Mouse (Mus musculus) hindbrain, postnatal 0 days (tissue): ENCODE measurements around the gene Tmem91. TPM values are rescaled to one million over a fixed set of nuclear protein-coding genes. Genes with fewer than 3 reads are reported as not detected.

Experiments
- ATAC-seq: fragments of 200-750 bp; cut with Nextera tagmentation; 2 replicates; pipeline ENCODE4 v1.8.0; 2017; ENCODE audit warnings: mild to moderate bottlenecking, moderate TSS enrichment, moderate library complexity
- DNase-seq: peaks from one replicate; pipeline ENCODE4 v3.0.0-alpha.2; 2015; ENCODE audit warnings: low spot score
- H3K27ac ChIP-seq: fragments of 300-500 bp; sonication (generic); 2 replicates; pipeline ENCODE4 v1.5.1; 2014; ENCODE audit warnings: mild to moderate bottlenecking
- H3K27me3 ChIP-seq: fragments of 300-500 bp; sonication (generic); 2 replicates; pipeline ENCODE4 v1.6.1; 2014; ENCODE audit warnings: low read length, mixed read lengths; ENCODE audit not compliant: insufficient read depth
- H3K36me3 ChIP-seq: fragments of 300-500 bp; sonication (generic); 2 replicates; pipeline ENCODE4 v1.6.1; 2014; ENCODE audit warnings: low read length, mixed read lengths; ENCODE audit not compliant: insufficient read depth
- H3K4me1 ChIP-seq: fragments of 300-500 bp; sonication (generic); 2 replicates; pipeline ENCODE4 v1.6.1; 2014; ENCODE audit warnings: antibody characterized with exemption, low read length, mixed read lengths; ENCODE audit not compliant: insufficient read depth
- H3K4me2 ChIP-seq: fragments of 300-500 bp; sonication (generic); 2 replicates; pipeline ENCODE4 v1.6.1; 2014; ENCODE audit warnings: low read depth, mild to moderate bottlenecking, low read length, moderate library complexity, mixed read lengths
- H3K4me3 ChIP-seq: fragments of 300-500 bp; sonication (generic); 2 replicates; pipeline ENCODE4 v1.5.1; 2014; ENCODE audit warnings: low read length
- H3K9ac ChIP-seq: fragments of 300-500 bp; sonication (generic); replicated peaks from 2 replicates; pipeline ENCODE4 v1.6.1; 2014; ENCODE audit warnings: mild to moderate bottlenecking, low read length, moderate library complexity, mixed read lengths
- H3K9me3 ChIP-seq: fragments of 300-500 bp; sonication (generic); 2 replicates; pipeline ENCODE4 v1.6.1; 2016; ENCODE audit warnings: low read length, mixed read lengths
- CTCF ChIP-seq: IDR thresholded peaks from 2 replicates; pipeline ENCODE4 v1.5.1; 2016; ENCODE audit warnings: antibody characterized with exemption, control low read depth, low read depth
- WGBS: fragments of 180-500 bp; shearing (Covaris S2); extraction: QIAGEN DNeasy Blood & Tissue Kit; methylation state at CpG from one replicate; pipeline ENCODE4 v1.1.7; 2014; 5-methylcytosine and 5-hydroxymethylcytosine counted together
- polyA plus RNA-seq: library from polyadenylated mRNA; unstranded; fragments of >200 nt; fragmentation: Nextera tagmentation; extraction: Ambion mirVana; gene quantifications from 2 replicates; pipeline ENCODE4 v1.2.1, GENCODE M21; 2015
- total RNA-seq: library from RNA; depleted of rRNA; stranded (reverse); fragments of >200 nt; gene quantifications from 2 replicates; pipeline ENCODE4 v1.2.3, GENCODE M21; 2014

Gene Tmem91
- total and polyA plus RNA-seq, 2 experiments from 2014 or later: 62.1 to 185 TPM

DNA sequence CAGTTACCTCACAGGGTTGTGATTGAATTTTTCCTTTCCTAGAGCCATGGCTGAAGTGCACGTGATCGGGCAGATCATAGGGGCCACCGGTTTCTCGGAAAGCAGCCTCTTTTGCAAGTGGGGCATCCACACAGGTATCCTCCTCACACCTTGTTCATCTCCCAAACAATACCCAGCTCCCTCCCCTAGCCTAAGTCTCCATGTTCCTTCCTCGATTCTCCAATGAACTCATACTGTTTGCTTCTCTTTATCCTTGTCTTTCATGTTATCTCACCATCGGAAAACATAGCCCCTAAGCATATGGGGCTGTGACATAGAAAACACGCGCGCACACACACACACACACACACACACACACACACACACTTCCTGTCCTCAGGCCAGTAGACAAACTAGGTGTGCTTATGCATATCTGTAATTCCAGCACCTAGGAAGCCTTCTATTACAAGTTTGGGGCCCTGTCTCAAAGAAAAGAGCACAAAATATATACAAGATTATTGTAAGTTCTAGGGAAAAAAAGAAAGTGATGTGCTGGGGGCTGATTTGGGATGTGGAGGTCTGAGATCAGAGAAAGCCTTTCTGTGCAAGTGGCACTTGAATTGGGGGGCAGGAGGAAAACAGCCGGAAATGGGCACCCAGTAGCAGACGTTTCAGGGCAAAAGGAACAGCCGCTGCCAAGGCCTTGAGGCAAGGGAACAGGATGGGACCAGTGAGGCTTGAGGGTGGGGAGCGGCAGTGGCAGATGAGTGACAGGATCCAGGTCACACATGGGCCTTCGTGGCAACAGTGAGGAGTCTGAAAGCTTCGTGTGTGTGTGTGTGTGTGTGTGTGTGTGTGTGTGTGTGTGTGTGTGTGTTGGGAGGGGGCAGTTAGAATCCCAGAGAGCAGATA lies 6.6 kb upstream of the Tmem91 start:
- Histone ChIP-seq H3K4me2 (peak overlapping the region; percentile 64), H3K27ac (peak overlapping the region; percentile 94), H3K4me3 (peak overlapping the region; percentile 57), H3K27me3 (peaks cover 11% of the 10 kb centered on the region), H3K36me3 (no peaks in the 10 kb centered on the region), H3K4me1 (no peaks in the 10 kb centered on the region), H3K9me3 (no peaks in the 10 kb centered on the region), H3K9ac (peak overlapping the region; percentile 68)
- ATAC-seq (no peak), DNase-seq (no peak)
- no peak for TF ChIP-seq CTCF
- 54% methylated on average over 15 of the region's 15 CpGs for WGBS

DNA sequence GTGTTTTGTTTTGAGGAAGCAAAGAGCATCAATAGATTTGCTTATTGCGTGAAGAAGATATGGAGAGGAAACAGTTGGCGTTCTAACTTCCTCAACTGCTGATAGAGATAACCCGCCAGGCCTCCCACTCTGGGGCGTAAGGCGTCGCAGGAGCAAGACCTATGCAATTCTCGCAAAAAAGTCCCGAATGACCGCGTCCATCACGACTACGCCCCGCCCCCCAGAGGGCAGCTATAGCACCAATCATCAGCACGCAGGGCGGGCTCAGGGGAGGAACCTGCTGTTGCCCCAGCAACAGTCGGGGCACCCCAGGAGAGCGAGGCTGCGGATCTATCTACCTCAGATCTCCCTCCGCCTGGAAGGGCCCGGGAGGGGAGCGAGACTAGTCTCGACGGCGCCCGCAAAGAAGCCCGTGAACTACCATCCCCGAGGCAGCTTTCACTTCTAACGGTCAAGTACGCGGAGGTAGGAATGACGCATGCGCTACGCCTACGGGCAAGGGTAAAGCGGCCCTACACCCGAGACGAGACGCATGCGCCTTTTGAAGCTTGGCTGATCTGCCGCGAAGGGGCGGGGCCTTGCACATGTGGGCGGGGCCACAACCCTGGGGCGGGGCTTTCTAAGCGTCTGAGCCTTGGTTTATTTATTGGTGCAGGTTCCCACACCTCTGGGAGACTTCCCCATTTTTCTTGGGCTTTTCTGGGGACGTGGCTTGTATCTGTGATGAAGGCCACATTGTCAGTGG lies 5.7 kb upstream of the Tmem91 start, which contains the start of gene B9d2:
Gene B9d2, plus strand, starts transcription at position 267 of the 745 bp plus-strand sequence.
- Histone ChIP-seq H3K4me2 (peak within 1 kb of the TSS; percentile 64), H3K9ac (peak within 1 kb of the TSS; percentile 68), H3K27me3 (peaks cover 2% of the 10 kb centered on the region; the same call in 1 of the 2 replicates), H3K4me3 (peak within 1 kb of the TSS; percentile 57), H3K27ac (peak within 1 kb of the TSS; percentile 94), H3K9me3 (no peaks in the 10 kb centered on the region), H3K4me1 (no peaks in the 10 kb centered on the region), H3K36me3 (no peaks in the 10 kb centered on the region)
- WGBS: under 1% methylated on average over 46 of the region's 46 CpGs
- ATAC-seq (peak; percentile 96), DNase-seq (peak; percentile 97)
- TF ChIP-seq CTCF: no peak; the same call in 1 of the 2 replicates

DNA sequence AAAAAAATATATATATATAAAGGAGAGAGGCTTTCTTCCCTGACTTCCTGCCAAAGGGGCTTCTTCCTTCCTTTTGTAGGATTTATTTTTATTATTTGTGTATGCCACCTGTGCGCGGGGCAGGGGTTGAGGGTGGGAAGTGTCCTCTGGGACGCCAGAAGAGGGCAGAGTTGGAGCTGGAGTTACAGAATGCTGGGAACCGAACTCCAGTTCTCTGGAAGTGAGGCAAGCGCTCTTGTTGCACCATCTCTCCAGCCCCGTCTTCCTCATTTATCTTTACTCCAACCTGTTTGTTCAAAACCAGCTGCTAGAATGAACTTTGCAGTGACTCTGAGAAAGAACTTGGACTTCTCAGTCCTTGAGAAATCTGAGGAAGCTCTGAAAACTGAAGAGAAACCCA lies 5.0 kb upstream of the Tmem91 start:
- WGBS: 5% methylated on average over 6 of the region's 6 CpGs
- H3K27me3 ChIP-seq: no peaks in the 10 kb centered on the region
- no peaks in the 10 kb centered on the region for H3K4me1 ChIP-seq
- no peaks in the 10 kb centered on the region for H3K36me3 ChIP-seq
- TF ChIP-seq CTCF: 0 out of 2 replicates have a peak, but pooled peaks have one; percentile 17
- peak overlapping the region; percentile 68; the same call in 1 of the 2 replicates for H3K9ac ChIP-seq
- peak overlapping the region; percentile 94; the same call in 1 of the 2 replicates for H3K27ac ChIP-seq
- H3K4me3 ChIP-seq: peak overlapping the region; percentile 57
- H3K4me2 ChIP-seq: peak overlapping the region; percentile 64
- DNase-seq (peak; percentile 9), ATAC-seq (no peak)
- H3K9me3 ChIP-seq: no peaks in the 10 kb centered on the region

DNA sequence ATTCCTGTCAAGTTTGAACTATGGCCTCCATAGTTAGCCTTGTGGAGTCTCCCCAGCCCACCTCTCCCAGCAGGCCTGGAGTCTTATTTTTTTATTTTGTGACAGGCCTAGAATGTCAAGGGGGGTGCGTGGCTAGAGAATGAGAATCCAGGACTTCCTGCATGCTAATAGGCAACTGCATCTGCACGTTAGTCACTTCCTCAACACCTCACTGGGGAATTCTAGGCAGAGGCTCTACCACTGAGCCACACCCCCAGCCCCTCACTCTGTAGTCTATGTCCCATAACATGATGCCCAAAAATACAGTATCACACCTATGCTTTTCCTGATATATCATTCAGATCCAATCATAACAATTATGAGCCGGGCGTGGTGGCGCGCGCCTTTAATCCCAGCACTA lies 2.0 kb upstream of the Tmem91 start:
- Histone ChIP-seq H3K9me3 (no peaks in the 10 kb centered on the region), H3K9ac (no peak overlapping the region), H3K4me2 (0 out of 2 replicates have a peak overlapping the region, but pooled peaks have one; percentile 10), H3K4me3 (no peak overlapping the region), H3K27me3 (no peaks in the 10 kb centered on the region), H3K36me3 (no peaks in the 10 kb centered on the region), H3K27ac (peak overlapping the region; percentile 54; the same call in 1 of the 2 replicates), H3K4me1 (no peaks in the 10 kb centered on the region)
- 82% methylated on average over 7 of the region's 7 CpGs for whole genome bisulfite sequencing
- TF ChIP-seq CTCF: no peak
- DNase-seq (no peak), ATAC-seq (no peak)

DNA sequence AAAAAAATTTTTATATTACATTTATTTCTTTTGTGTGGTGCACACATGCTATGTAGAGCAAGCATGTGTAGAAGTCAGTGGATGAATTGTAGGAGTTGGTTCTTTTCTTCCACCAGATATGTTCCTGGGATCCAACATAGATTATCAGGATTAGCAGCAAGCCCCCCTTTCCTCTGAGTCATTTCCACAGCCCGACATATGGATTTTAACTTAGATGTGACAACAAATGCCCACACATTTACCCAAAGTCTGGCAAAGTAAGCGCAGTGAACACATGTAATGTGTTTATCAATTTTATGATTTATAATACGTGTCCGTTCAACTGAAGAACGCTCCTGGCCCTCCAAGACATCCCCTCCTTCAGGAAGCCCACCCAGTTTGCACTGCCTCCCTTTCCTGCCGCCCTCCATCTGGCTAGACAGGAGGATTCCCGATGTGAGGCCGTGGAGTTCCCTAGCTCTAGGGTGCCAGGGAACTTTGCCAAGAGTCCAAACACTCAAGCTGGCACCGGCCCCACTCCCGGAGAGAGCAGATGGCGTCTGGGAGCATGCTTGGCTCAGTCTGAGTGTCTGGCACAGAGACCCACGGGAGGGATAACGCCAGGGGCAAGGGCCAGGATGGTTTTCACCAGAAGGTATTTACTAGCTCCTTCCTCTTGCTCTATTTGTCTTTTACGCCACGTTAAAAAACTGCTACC lies 1.3 kb upstream of the Tmem91 start:
- TF ChIP-seq CTCF: no peak
- H3K9ac ChIP-seq: no peak overlapping the region
- peak; percentile 94 for DNase-seq
- peak overlapping the region; percentile 10; the same call in 1 of the 2 replicates for H3K4me2 ChIP-seq
- H3K9me3 ChIP-seq: no peaks in the 10 kb centered on the region
- H3K4me3 ChIP-seq: no peak overlapping the region
- peak; percentile 8; the same call in 1 of the 2 replicates for ATAC-seq
- H3K27ac ChIP-seq: peak overlapping the region; percentile 54; the same call in 1 of the 2 replicates
- H3K36me3 ChIP-seq: no peaks in the 10 kb centered on the region
- WGBS: 27% methylated on average over 15 of the region's 15 CpGs
- H3K27me3 ChIP-seq: no peaks in the 10 kb centered on the region
- H3K4me1 ChIP-seq: no peaks in the 10 kb centered on the region

DNA sequence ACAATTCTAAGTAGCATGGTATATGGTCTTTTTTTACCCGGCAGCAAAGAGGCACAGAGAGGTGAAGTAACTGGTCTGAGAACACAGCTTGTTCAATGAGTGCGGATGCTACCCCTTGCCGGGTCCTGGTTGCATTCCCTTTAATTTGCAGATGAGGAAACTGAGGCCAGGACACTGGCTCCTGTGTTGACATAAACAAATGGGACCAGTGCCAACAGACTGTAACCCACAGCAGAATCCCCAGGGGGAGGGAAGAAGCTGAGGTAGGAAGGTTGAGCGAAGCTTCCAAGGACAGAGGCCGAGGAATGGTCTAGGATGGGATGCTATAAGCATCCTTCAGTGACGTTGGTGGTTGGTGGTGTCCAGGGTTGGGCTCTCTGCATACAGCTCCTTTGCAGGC lies 439 bp upstream of the Tmem91 start:
- no peaks in the 10 kb centered on the region for H3K4me1 ChIP-seq
- no peak overlapping the region for H3K27ac ChIP-seq
- 0 out of 2 replicates have a peak overlapping the region, but pooled peaks have one; percentile 72 for H3K9ac ChIP-seq
- TF ChIP-seq CTCF: no peak
- no peaks in the 10 kb centered on the region for H3K27me3 ChIP-seq
- DNase-seq (no peak), ATAC-seq (0 out of 2 replicates have a peak, but pooled peaks have one; percentile 8)
- H3K9me3 ChIP-seq: no peaks in the 10 kb centered on the region
- no peaks in the 10 kb centered on the region for H3K36me3 ChIP-seq
- peak overlapping the region; percentile 51 for H3K4me3 ChIP-seq
- peak overlapping the region; percentile 68 for H3K4me2 ChIP-seq
- 34% methylated on average over 6 of the region's 6 CpGs for WGBS
